Mouse (Mus musculus) kidney, adult 2 months (tissue): ENCODE measurements at regions not wholly inside any gene's neighbourhood (a gene's known extent, or its start where the extent isn't known, plus 50 kb on each side); places are given as distances from the start of the nearest gene placed in this dataset.

Experiments
- DNase-seq: peaks from one replicate; pipeline ENCODE4 v3.0.0; 2021
- H3K27ac ChIP-seq: fragments of 200-500 bp; 2 replicates; pipeline ENCODE4 v1.5.1; 2012; ENCODE audit warnings: low read depth, low read length, control low read depth, inconsistent platforms; ENCODE audit not compliant: insufficient read depth
- H3K27me3 ChIP-seq: fragments of 200-500 bp; replicated peaks from 2 replicates; pipeline ENCODE4 v1.6.1; 2012; ENCODE audit warnings: mild to moderate bottlenecking, moderate library complexity, low read length, inconsistent platforms; ENCODE audit not compliant: control insufficient read depth, insufficient read depth
- H3K36me3 ChIP-seq: fragments of 200-500 bp; 2 replicates; pipeline ENCODE4 v1.6.1; 2012; ENCODE audit warnings: mild to moderate bottlenecking, moderate library complexity, low read length, inconsistent platforms; ENCODE audit not compliant: control insufficient read depth, insufficient read depth
- H3K4me1 ChIP-seq: fragments of 200-500 bp; 2 replicates; pipeline ENCODE4 v1.6.1; 2011; ENCODE audit warnings: low read length; ENCODE audit not compliant: control insufficient read depth, insufficient read depth
- H3K4me3 ChIP-seq: fragments of 200-500 bp; 2 replicates; pipeline ENCODE4 v1.5.1; 2011; ENCODE audit warnings: mild to moderate bottlenecking, low read depth, low read length, control low read depth; ENCODE audit not compliant: insufficient read depth
- CTCF ChIP-seq: fragments of 200-500 bp; conservative IDR thresholded peaks from 2 replicates; pipeline ENCODE4 v1.5.1; 2011; ENCODE audit warnings: low read depth, mild to moderate bottlenecking, control low read depth, low read length, moderate library complexity, mixed read lengths; ENCODE audit not compliant: insufficient read depth, insufficient read length
- POLR2A ChIP-seq: fragments of 200-500 bp; IDR thresholded peaks from one replicate; pipeline ENCODE4 v1.6.1; 2011; ENCODE audit warnings: low read depth, low read length, control low read depth
- WGBS: fragments of 180-500 bp; shearing (Covaris S2); methylation state at CpG from one replicate; pipeline ENCODE4 v1.1.7; 2018; 5-methylcytosine and 5-hydroxymethylcytosine counted together

DNA sequence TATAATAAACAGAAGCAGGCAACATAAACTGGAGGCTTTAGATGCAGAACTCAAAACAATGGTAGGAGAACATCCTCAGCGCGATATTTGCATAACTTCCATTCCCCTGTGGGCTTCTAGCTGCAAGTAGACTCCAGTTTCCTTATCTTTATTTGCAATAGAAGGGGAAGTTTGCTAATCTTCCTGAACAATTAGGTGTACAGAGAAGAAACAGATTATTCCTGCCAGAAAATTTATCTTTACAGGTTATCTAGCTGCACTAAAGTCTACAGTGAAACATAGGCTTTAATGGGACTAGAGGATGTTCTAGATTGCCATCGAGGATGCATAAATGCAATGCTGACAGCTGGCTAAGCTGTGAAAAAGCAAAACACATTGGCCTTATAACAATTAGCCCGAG, 1544.0 kb downstream of the Efna5 start:
- WGBS: 86% methylated on average over 4 of the region's 4 CpGs

DNA sequence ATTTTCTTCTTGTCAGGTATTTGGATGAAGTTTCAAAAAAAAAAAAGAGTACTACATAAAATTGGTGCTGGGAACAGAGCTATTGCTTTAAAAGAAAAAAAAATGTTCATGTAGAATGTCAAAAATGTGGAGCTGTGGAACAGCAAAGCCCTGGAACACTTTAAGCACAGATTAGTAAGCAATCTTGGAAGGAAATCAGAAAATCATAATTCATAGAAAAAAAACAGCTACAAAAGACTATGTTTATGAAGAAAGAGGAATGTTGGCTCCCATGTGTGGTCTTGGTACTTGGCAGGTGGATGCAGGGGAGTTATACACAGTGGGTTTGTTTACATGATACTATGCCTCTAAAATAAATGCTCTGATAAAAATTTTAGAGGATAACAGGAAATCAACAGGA, 1555.7 kb downstream of the Efna5 start:
- DNase-seq: no peak
- H3K4me3 ChIP-seq: no peak overlapping the region
- H3K4me1 ChIP-seq: no peaks in the 10 kb centered on the region
- no peak overlapping the region for H3K27ac ChIP-seq
- TF ChIP-seq POLR2A (no peak), CTCF (no peak)
- no peaks in the 10 kb centered on the region for H3K36me3 ChIP-seq
- H3K27me3 ChIP-seq: no peaks in the 10 kb centered on the region

More for the DNA sequence above, 1544.0 kb downstream of the Efna5 start:
- no peak for DNase-seq
- no peak overlapping the region for H3K27ac ChIP-seq
- TF ChIP-seq CTCF (no peak), POLR2A (no peak)
- H3K4me3 ChIP-seq: no peak overlapping the region
- no peaks in the 10 kb centered on the region for H3K36me3 ChIP-seq
- no peaks in the 10 kb centered on the region for H3K27me3 ChIP-seq
- H3K4me1 ChIP-seq: no peaks in the 10 kb centered on the region

DNA sequence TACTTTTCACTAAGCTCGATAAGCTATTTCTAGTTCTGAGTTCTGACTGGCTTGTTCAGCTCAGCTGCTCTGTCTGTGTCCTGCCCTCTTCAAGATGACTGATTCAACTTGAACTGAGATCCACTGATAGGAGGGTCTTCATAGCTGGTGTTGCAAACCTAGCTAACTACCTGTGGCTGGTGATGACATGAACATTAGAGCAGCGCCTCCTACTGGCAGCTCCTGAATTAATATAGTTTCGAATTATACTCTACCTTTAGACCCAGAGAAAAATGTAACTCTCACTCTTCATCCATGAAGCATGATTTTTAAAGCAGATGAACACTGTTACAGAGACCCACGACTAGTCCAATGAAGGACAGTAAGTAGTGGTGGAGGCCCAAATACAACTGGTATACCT, 1560.3 kb downstream of the Efna5 start:
- DNase-seq: no peak
- Histone ChIP-seq H3K4me3 (no peak overlapping the region), H3K27me3 (no peaks in the 10 kb centered on the region), H3K36me3 (no peaks in the 10 kb centered on the region), H3K27ac (no peak overlapping the region), H3K4me1 (no peaks in the 10 kb centered on the region)
- WGBS: 72% methylated on average over 4 of the region's 4 CpGs
- TF ChIP-seq POLR2A: no peak
- TF ChIP-seq CTCF: no peak

DNA sequence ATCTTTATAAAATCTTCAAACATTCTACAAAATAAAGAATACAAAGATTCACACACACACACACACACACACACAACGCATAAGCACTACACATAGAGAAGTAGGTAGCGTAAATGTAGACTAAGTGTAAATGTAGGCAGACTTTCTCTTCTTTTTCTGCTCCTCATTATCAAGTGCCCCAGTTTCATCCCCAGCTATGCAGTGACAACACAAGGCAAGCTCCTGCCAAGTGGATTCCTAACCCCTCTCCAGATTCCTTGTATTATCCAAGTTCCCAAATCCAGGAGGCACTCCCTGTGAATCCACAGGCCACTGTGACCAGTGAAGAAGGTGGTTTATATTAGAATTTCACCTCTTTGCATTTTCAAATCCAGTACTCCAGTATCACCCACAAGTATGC, 1567.7 kb downstream of the Efna5 start:
- Histone ChIP-seq H3K4me1 (no peaks in the 10 kb centered on the region), H3K4me3 (no peak overlapping the region), H3K27ac (no peak overlapping the region), H3K27me3 (no peaks in the 10 kb centered on the region), H3K36me3 (no peaks in the 10 kb centered on the region)
- TF ChIP-seq POLR2A: no peak
- no peak for TF ChIP-seq CTCF
- DNase-seq: no peak
- 96% methylated on average over 2 of the region's 2 CpGs for WGBS

DNA sequence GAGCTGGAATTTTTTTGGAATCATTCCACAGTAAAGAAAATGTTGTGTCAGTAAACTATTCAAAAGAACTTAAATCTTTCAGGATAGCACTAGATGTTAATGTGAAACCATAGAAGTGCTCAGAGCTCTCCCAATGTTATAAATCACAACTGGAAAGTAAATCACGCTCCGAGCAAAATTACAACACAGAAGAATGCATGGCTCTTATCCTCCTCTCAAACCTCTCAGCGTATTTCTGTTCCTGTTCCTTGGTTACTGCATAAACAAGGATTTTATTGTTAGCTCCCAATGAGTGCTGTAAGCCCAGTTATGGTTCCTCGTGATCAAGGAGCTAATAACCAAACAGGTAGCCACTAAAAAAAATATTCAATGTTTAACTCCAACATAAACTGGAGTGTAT, 1569.9 kb downstream of the Efna5 start:
- DNase-seq: no peak

DNA sequence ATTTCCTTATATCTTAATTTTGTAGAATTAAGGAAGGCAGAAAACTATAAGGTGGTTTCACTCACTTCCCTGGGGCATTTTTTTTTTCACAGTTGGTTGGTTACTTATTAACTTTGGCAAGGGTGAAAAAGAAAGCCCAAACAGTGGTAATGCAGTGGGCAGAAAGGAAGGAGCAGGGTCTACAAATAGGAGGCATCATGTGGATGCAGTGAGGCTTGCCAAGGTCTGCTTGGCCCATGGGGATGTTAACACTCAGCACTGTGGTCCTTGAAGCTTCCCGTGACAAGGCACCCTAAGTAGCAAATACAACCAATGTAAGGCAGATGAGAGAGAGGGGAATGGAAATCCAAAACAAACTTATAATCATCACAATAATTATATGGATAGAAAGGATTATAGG, 1577.5 kb downstream of the Efna5 start:
- no peaks in the 10 kb centered on the region for H3K36me3 ChIP-seq
- H3K4me3 ChIP-seq: no peak overlapping the region
- TF ChIP-seq CTCF (no peak), POLR2A (no peak)
- H3K27me3 ChIP-seq: no peaks in the 10 kb centered on the region
- no peaks in the 10 kb centered on the region for H3K4me1 ChIP-seq
- no peak overlapping the region for H3K27ac ChIP-seq
- WGBS: 43% methylated on average over 1 of the region's 1 CpGs
- DNase-seq: no peak

More for the DNA sequence above, 1569.9 kb downstream of the Efna5 start:
- Histone ChIP-seq H3K27me3 (no peaks in the 10 kb centered on the region), H3K36me3 (no peaks in the 10 kb centered on the region), H3K4me1 (no peaks in the 10 kb centered on the region), H3K27ac (no peak overlapping the region), H3K4me3 (no peak overlapping the region)
- WGBS: 18% methylated on average over 4 of the region's 4 CpGs
- TF ChIP-seq CTCF (no peak), POLR2A (no peak)

DNA sequence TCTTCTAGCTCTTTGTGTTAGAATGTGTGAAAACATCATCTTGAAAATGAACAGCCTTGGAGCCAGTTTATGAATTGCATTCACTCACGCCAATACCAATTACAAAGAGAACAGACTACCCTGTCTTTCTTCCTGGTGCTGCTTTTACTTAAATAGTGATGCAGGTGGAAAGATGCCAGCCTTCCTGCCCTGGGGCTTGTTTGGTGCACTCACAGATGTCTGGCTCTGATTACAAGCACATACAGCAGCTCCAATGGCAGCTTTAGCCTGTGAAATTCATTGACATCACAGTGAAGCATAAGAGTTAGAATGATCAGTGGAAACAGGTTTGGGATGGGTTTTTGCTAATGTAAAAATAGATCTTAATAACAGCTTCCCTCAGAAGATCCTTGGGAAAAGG, 1579.1 kb downstream of the Efna5 start:
- H3K4me3 ChIP-seq: no peak overlapping the region
- 65% methylated on average over 1 of the region's 1 CpGs for WGBS
- H3K27ac ChIP-seq: no peak overlapping the region
- DNase-seq: peak; percentile 27
- TF ChIP-seq POLR2A: no peak
- no peak for TF ChIP-seq CTCF
- H3K27me3 ChIP-seq: no peaks in the 10 kb centered on the region
- H3K36me3 ChIP-seq: no peaks in the 10 kb centered on the region
- H3K4me1 ChIP-seq: no peaks in the 10 kb centered on the region

DNA sequence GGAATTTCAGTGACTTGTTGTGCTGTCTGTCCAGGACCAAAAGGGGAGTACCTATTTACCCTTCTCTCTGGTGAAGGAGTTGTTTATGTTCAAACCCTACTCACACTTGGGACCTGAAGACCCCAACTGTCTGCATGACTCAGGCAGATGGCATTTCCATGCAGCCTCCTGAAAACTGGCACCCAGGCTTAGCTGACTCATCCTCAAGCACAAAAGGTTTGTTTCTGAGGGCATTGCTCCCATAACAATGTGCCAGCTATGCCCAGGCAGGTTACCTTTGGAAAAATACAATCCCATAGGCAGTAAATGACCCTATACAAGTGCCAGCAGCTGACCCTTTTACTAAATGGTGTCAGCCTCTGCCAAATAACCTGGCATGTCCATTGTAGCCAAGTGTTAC, 1579.9 kb downstream of the Efna5 start:
- DNase-seq: no peak

More for the DNA sequence above, 1579.9 kb downstream of the Efna5 start:
- Histone ChIP-seq H3K4me1 (no peaks in the 10 kb centered on the region), H3K36me3 (no peaks in the 10 kb centered on the region), H3K27me3 (no peaks in the 10 kb centered on the region), H3K27ac (no peak overlapping the region), H3K4me3 (no peak overlapping the region)
- TF ChIP-seq POLR2A: no peak
